Mouse (Mus musculus): ENCODE measurements at regions not wholly inside any gene's neighbourhood (a gene's known extent, or its start where the extent isn't known, plus 50 kb on each side); places are given as distances from the start of the nearest gene placed in this dataset.

DNA sequence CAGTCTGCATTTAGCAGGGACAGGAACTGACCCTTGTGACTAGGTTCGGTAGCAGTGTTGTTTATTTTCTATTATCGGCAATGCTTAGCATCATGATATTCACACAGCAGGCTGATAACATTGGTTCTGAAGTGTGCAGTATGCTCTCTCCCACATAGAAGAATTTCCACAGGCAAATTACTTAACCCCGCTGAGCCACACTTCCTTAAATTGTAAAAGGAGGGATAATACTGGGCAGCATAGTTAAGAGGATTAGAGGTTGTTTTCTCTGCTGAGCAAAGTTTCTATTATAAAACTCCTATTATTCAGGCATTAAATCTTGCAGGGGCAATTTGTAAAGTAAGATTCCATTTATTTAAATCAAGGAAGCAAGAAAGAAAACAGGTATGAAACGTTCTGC lies 489.4 kb upstream of the Arpp21 start:
- DNase-seq (ENCODE audit: low spot score) = no peak

DNA sequence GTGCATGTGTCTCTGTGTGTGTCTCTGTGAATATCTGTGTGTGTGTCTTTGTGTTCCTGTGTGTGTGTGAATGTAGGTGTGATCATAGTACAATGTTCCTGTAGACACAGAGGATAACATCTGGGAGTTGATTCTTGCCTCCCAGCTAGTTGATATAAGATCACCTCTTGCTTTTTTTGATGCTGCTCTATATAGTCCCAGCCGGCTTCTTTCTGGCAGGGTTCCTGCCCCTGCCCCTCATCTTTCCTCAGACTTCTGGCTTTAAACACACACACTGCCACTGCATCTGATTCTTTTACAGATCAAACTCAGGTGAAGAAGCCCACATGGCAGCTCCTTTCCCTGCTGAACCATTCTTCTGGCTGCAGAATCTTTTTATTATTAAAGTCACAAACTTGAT lies 487.6 kb upstream of the Arpp21 start:
- DNase-seq (ENCODE audit: low spot score) = no peak

DNA sequence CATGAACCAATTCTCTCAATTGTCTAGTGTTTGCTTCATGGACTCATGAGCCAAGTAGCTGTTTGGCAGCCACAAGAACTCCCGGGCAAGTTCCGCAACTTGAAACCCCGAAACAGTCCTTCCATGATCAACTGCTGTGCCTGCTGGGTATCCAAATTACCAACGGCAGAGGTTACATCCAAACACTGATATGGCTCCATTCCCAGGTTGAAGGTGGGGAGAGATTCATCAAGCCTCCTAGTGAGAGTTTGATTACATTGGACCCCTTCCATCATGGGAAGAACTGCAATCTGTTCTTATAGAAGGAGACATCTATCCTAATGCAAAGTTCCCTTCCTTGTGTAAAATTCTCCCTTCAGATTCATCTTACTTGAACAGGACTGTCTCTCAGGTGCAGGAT lies 486.8 kb upstream of the Arpp21 start:
- no peak for DNase-seq (ENCODE audit: low spot score)

DNA sequence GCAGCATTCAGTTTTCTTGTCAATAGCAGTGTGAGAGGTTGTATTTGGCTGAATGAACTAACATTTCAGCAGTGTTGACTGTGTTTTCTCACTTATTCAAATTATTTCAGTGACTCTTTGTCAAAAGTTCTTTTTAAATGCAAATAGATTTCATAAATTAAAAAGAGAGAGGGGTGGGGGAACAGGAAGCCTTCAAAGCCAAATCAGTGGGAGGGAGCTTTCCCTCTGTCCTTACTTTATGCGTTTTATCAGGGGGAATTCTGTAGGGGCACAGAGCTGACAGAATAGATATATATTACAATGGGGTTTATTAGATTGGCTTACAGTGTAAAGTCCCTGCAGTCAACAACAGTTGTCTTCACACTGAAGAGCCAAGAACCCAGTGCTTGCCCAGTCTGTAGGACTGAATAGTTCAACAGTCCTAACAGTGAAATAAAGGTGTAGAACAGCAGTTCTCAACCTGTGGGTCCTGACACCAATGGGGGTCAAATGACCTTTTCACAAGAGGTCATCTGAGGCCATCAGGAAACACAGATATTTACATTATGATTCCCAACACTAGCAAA lies 479.5 kb upstream of the Arpp21 start:
- DNase-seq (ENCODE audit: low spot score) = no peak

DNA sequence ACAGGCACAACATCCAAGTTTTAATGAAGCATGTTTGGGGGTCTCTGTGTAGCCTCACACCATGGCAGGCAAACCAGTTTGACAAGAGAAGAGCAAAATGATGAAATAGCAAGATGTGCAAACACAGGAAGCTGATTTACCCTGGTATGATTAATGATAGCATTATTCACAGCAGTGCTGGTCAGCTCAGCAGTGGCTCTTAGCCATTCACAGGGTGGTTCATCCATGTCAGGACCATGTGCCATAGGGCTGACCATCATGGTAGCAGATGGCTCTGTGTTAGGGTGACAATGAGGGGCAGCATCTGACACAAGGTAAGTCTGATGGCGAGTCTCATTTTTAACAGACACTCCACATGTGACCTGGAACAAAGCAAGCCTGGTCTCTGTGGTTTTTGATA lies 443.1 kb upstream of the Arpp21 start:
- no peak for DNase-seq (ENCODE audit: low spot score)

DNA sequence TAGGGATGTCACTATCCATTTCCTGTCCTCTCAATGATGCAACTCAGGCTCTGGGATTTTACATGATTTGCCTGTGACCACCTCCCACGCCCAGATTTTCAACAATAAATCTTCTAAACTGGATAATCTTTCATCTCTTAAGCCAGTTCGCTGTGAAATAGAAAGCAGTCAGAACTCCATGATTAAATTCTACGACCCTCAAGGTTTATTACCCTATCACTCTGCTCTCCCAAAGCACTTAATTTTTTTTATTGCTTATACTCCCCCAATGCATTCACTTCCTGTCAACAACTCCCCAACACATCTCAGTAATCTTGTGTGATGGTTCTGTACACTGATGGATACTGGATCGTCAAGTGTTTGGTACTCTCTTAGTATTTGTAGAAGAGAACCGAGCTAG lies 439.5 kb upstream of the Arpp21 start:
- DNase-seq (ENCODE audit: low spot score) = no peak
